Mouse (Mus musculus): Measurements from ENCODE around the gene Vegfc.

Gene Vegfc

GRCm38 (mm10) chr8:54216250-54216649, 138.8 kb downstream of the Vegfc start:
- no peak for DNase-seq

GRCm38 (mm10) chr8:54228801-54229204, 151.4 kb downstream of the Vegfc start:
- DNase-seq: no peak

GRCm38 (mm10) chr8:54230638-54231037, 153.2 kb downstream of the Vegfc start:
- no peak for DNase-seq

- no peak for DNase-seq
Observed at GRCm38 (mm10) chr8:54233316-54233715, 155.9 kb downstream of the Vegfc start.

Measured in cerebellum, adult 11-12 months (tissue).